Mouse (Mus musculus) liver, embryonic 14.5 days (tissue): Measurements from ENCODE around the gene Tmem128. TPM values are rescaled to one million over a fixed set of nuclear protein-coding genes. Genes with fewer than 3 reads are reported as not detected.

Experiments used
- ATAC-seq: fragments of 200-750 bp; cut with Nextera tagmentation; 2 replicates; pipeline ENCODE4 v1.8.0; 2017; ENCODE audit warnings: moderate number of reproducible peaks, mild to moderate bottlenecking, moderate library complexity; ENCODE audit not compliant: insufficient read depth
- DNase-seq, 3 experiments: peaks; one replicate each; pipeline ENCODE4 v3.0.0-alpha.2; 2012 to 2013; ENCODE audit warnings: low read depth in 3 of 3, low spot score in 3 of 3
- H3K27ac ChIP-seq: fragments of 300-500 bp; sonication (generic); 2 replicates; pipeline ENCODE4 v1.5.1; 2014; ENCODE audit warnings: moderate library complexity, mild to moderate bottlenecking, control low read depth, inconsistent platforms
- H3K27me3 ChIP-seq: fragments of 300-500 bp; sonication (generic); 2 replicates; pipeline ENCODE4 v1.6.1; 2014; ENCODE audit warnings: mild to moderate bottlenecking, low read length, moderate library complexity; ENCODE audit not compliant: control insufficient read depth, insufficient read depth
- H3K36me3 ChIP-seq: fragments of 300-500 bp; sonication (generic); replicated peaks from 2 replicates; pipeline ENCODE4 v1.6.1; 2014; ENCODE audit warnings: low read depth; ENCODE audit not compliant: control insufficient read depth, insufficient read depth
- H3K4me1 ChIP-seq, 2 experiments: fragments of 200-500 bp in 1 of 2; fragments of 300-500 bp in 1 of 2; sonication (generic) in 1 of 2; replicated peaks; 2 replicates each; pipeline ENCODE4 v1.6.1; 2012 to 2014; ENCODE audit warnings: antibody characterized with exemption in 1 of 2, inconsistent platforms in 1 of 2, low read length in 1 of 2; ENCODE audit not compliant: control insufficient read depth in 2 of 2, insufficient read depth in 2 of 2
- H3K4me2 ChIP-seq: fragments of 300-500 bp; sonication (generic); 2 replicates; pipeline ENCODE4 v1.6.1; 2014; ENCODE audit warnings: low read depth, mild to moderate bottlenecking, control low read depth, moderate library complexity
- H3K4me3 ChIP-seq, 2 experiments: fragments of 200-500 bp in 1 of 2; fragments of 300-500 bp in 1 of 2; sonication (generic) in 1 of 2; 2 replicates each; pipeline ENCODE4 v1.5.1; 2012 to 2014; ENCODE audit warnings: low read depth in 2 of 2, low read length in 2 of 2, mild to moderate bottlenecking in 2 of 2, control low read depth in 1 of 2, inconsistent platforms in 1 of 2, moderate library complexity in 1 of 2; ENCODE audit not compliant: insufficient read depth in 1 of 2
- H3K9ac ChIP-seq: fragments of 300-500 bp; sonication (generic); replicated peaks from 2 replicates; pipeline ENCODE4 v1.6.1; 2014; ENCODE audit warnings: mild to moderate bottlenecking, control low read depth, moderate library complexity
- H3K9me3 ChIP-seq: fragments of 300-500 bp; sonication (generic); 2 replicates; pipeline ENCODE4 v1.6.1; 2016; ENCODE audit warnings: low read length, mixed read lengths; ENCODE audit not compliant: control insufficient read depth
- CTCF ChIP-seq: IDR thresholded peaks from 2 replicates; pipeline ENCODE4 v1.5.1; 2016; ENCODE audit warnings: antibody characterized with exemption, low read depth, control low read depth
- EP300 ChIP-seq: IDR thresholded peaks from 2 replicates; pipeline ENCODE4 v1.6.1; 2016; ENCODE audit warnings: antibody characterized with exemption, low read depth
- WGBS: fragments of 180-500 bp; shearing (Covaris S2); extraction: QIAGEN DNeasy Blood & Tissue Kit; methylation state at CpG from one replicate; pipeline ENCODE4 v1.1.7; 2014; ENCODE audit not compliant: insufficient replicate concordance; 5-methylcytosine and 5-hydroxymethylcytosine counted together
- polyA plus RNA-seq, 2 experiments: library from polyadenylated mRNA; depleted of rRNA in 1 of 2; stranded (reverse) in 1 of 2; unstranded in 1 of 2; fragments of >200 nt; fragmentation: Nextera tagmentation in 1 of 2; extraction: Ambion mirVana in 1 of 2; gene quantifications; 2 replicates each; pipeline versions ENCODE4 v1.2.1 to v1.2.3; 2012 to 2014

The Tmem128 gene
- polyA plus RNA-seq, 2 experiments, result 26.7 to 49.5 TPM

DNA sequence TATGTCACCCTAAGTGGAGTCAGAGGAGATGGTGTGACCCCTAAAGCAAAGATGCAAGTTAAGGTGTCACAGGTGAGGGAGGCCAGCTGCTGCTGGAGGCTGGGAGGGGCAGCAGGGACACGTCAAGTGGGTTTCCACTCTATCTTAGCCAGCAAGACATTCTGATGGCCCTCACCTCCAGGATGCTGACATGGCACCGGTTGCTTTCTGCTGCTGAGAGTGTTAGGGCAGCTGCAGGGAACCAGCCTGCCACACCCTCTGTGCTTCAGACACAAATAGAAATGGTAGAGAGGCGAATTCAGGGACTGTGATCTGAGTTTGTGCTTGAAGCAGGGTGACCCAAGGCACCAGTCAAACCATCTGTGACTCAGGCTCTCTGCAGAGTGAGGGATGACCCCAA is 49.8 kb downstream of the Tmem128 start:
- no peak for TF ChIP-seq EP300
- TF ChIP-seq CTCF, result no peak
- Histone ChIP-seq H3K4me2 (no peak overlapping the region), H3K9ac (no peak overlapping the region), H3K9me3 (no peaks in the 10 kb centered on the region), H3K4me3 (no peak overlapping the region), H3K27me3 (no peaks in the 10 kb centered on the region), H3K27ac (no peak overlapping the region), H3K36me3 (no peaks in the 10 kb centered on the region), H3K4me1 (peaks cover 0 to 2% of the 10 kb centered on the region in 2 experiments; a peak in 1 of 4 replicates)
- ATAC-seq (no peak), DNase-seq (no peak)
- 55% methylated on average over 3 of the region's 3 CpGs for WGBS

Other genes starting within 250 kb of the Tmem128 start
- gene Stx18, start 221.4 kb upstream of the Tmem128 start, polyA plus RNA-seq (2012; rRNA removed), result 6.4 and 8.0 TPM in 2 replicates
- gene Stx18, start 221.4 kb upstream of the Tmem128 start, polyA plus RNA-seq (2014; fragmentation: Nextera tagmentation; extraction: Ambion mirVana), result 12.6 and 14.7 TPM in 2 replicates
- 1.3 and 1.5 TPM in 2 replicates for gene Nsg1, start 100.3 kb upstream of the Tmem128 start, polyA plus RNA-seq (2012; rRNA removed)
- 0.35 and 0.71 TPM in 2 replicates for gene Nsg1, start 100.3 kb upstream of the Tmem128 start, polyA plus RNA-seq (2014; fragmentation: Nextera tagmentation; extraction: Ambion mirVana)
- gene Zbtb49, start 39.7 kb upstream of the Tmem128 start, polyA plus RNA-seq (2012; rRNA removed), result 3.4 and 3.5 TPM in 2 replicates
- gene Zbtb49, start 39.7 kb upstream of the Tmem128 start, polyA plus RNA-seq (2014; fragmentation: Nextera tagmentation; extraction: Ambion mirVana), result 2.2 and 2.3 TPM in 2 replicates
- 19.1 and 44.6 TPM in 2 replicates for gene Lyar, start 39.7 kb upstream of the Tmem128 start, polyA plus RNA-seq (2012; rRNA removed)
- gene Lyar, start 39.7 kb upstream of the Tmem128 start, polyA plus RNA-seq (2014; fragmentation: Nextera tagmentation; extraction: Ambion mirVana), result 64.2 and 66.3 TPM in 2 replicates
- not detected in 2 replicates for gene Otop1, start 15.8 kb downstream of the Tmem128 start, polyA plus RNA-seq (2012; rRNA removed)
- not detected in 2 replicates for gene Otop1, start 15.8 kb downstream of the Tmem128 start, polyA plus RNA-seq (2014; fragmentation: Nextera tagmentation; extraction: Ambion mirVana)
- not detected in 2 replicates for gene Drd5, start 59.2 kb downstream of the Tmem128 start, polyA plus RNA-seq (2012; rRNA removed)
- gene Drd5, start 59.2 kb downstream of the Tmem128 start, polyA plus RNA-seq (2014; fragmentation: Nextera tagmentation; extraction: Ambion mirVana), result not detected in 2 replicates
- 1.1 and 1.6 TPM in 2 replicates for gene Slc2a9, start 243.0 kb downstream of the Tmem128 start, polyA plus RNA-seq (2012; rRNA removed)
- gene Slc2a9, start 243.0 kb downstream of the Tmem128 start, polyA plus RNA-seq (2014; fragmentation: Nextera tagmentation; extraction: Ambion mirVana), result 1.8 and 1.9 TPM in 2 replicates